Mouse (Mus musculus): ENCODE measurements around the gene Cts3.
"Not testable (repeated sequence)": the region's sequence is repeated elsewhere in the genome, so short reads cannot be mapped to it uniquely, and the experiment has no call there.

The Cts3 gene

DNA sequence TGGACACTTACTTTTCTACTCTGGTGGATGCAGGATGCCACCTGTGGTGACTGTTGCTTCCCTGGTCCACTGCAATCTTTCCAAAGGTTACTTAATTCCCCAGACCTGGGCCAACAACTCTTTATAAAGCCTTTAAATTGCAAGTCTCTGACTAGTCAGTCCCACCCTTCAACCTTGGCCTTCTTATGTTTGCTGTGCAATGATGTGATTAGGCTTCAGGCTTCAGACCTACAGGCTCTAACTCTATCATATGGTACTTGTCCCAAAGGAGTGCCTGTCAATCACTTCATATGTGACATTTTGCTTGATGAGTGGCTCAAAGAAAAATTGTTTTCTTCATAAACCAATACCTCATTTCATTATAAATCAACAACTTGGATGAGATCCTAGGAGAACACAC lies at the start of gene Cts3:
Gene Cts3, minus strand, starts transcription at position 101 of the 400 bp plus-strand sequence.
- no peak for DNase-seq

DNA sequence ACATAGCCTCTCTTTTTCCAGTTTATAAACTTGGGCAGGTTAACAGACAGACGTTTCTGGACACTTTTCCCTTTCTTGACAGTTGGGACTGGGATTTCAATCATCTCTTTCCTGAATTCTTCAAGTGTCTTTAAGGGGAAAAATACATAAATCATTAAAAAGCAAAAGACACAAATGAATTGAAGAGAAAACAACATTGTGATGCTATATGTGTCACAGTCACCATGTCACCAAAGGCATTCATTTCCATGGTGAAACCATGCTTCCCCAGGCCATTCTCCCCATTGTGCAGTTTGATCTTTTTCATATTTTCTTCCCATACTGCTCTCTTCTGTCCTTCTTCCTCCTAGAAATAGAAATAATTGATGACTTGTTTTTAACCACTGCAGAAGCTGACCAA lies 1.9 kb downstream of the Cts3 start, which contains the start of gene Gm49352:
Gene Gm49352, minus strand, starts transcription at position 101 of the 400 bp plus-strand sequence.
- DNase-seq: not testable (repeated sequence)

DNA sequence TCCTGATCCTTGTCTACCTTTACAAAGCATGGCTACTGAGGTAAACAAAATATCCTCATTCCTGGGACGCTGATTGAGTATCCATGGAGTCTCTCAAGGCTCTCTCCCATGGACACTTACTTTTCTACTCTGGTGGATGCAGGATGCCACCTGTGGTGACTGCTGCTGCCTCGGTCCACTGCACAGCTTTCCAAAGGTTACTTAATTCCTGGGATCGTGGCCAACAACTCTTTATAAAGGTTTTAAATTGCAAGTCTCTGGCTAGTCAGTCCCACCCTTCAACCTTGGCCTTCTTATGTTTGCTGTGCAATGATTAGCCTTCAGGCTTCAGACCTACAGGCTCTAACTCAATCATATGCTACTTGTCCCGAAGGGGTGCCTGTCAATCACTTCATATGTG lies 28.3 kb downstream of the Cts3 start, which contains the start of gene Ctsm:
Gene Ctsm, minus strand, starts transcription at position 209 of the 400 bp plus-strand sequence.
- DNase-seq: no peak
